Mouse (Mus musculus) liver, postnatal 0 days (tissue): Measurements from ENCODE around the gene Ift122. TPM values are rescaled to one million over a fixed set of nuclear protein-coding genes. Genes with fewer than 3 reads are reported as not detected.

Experiments
- ATAC-seq: fragments of 200-750 bp; cut with Nextera tagmentation; 2 replicates; pipeline ENCODE4 v1.8.0; 2017; ENCODE audit warnings: mild to moderate bottlenecking, moderate library complexity
- DNase-seq: peaks from one replicate; pipeline ENCODE4 v3.0.0-alpha.2; 2016
- H3K27ac ChIP-seq: fragments of 300-500 bp; sonication (generic); 2 replicates; pipeline ENCODE4 v1.5.1; 2014; ENCODE audit warnings: antibody characterized with exemption, moderate library complexity, mild to moderate bottlenecking, low read depth
- H3K27me3 ChIP-seq: fragments of 300-500 bp; sonication (generic); 2 replicates; pipeline ENCODE4 v1.6.1; 2014; ENCODE audit warnings: low read length, control low read depth, mixed read lengths; ENCODE audit not compliant: insufficient read depth
- H3K36me3 ChIP-seq: fragments of 300-500 bp; sonication (generic); replicated peaks from 2 replicates; pipeline ENCODE4 v1.6.1; 2014; ENCODE audit warnings: mild to moderate bottlenecking, control low read depth, low read length, moderate library complexity, mixed read lengths; ENCODE audit not compliant: insufficient read depth
- H3K4me1 ChIP-seq: fragments of 300-500 bp; sonication (generic); 2 replicates; pipeline ENCODE4 v1.6.1; 2014; ENCODE audit warnings: antibody characterized with exemption, mild to moderate bottlenecking, control low read depth; ENCODE audit not compliant: insufficient read depth
- H3K4me2 ChIP-seq: fragments of 300-500 bp; sonication (generic); 2 replicates; pipeline ENCODE4 v1.6.1; 2014; ENCODE audit warnings: low read depth, mild to moderate bottlenecking, low read length, moderate library complexity, mixed read lengths
- H3K4me3 ChIP-seq: fragments of 300-500 bp; sonication (generic); 2 replicates; pipeline ENCODE4 v1.5.1; 2014; ENCODE audit warnings: low read depth, low read length
- H3K9ac ChIP-seq: fragments of 300-500 bp; sonication (generic); replicated peaks from 2 replicates; pipeline ENCODE4 v1.6.1; 2014; ENCODE audit warnings: mild to moderate bottlenecking, moderate library complexity
- H3K9me3 ChIP-seq: fragments of 300-500 bp; sonication (generic); 2 replicates; pipeline ENCODE4 v1.6.1; 2016; ENCODE audit warnings: mild to moderate bottlenecking, control low read depth, low read length, mixed read lengths
- CTCF ChIP-seq: sonication (generic); IDR thresholded peaks from 2 replicates; pipeline ENCODE4 v1.5.1; 2016; ENCODE audit warnings: antibody characterized with exemption, low read depth
- EP300 ChIP-seq: IDR thresholded peaks from 2 replicates; pipeline ENCODE4 v1.6.1; 2016; ENCODE audit warnings: antibody characterized with exemption, low read depth, mild to moderate bottlenecking
- WGBS: fragments of 180-500 bp; shearing (Covaris S2); extraction: QIAGEN DNeasy Blood & Tissue Kit; methylation state at CpG from one replicate; pipeline ENCODE4 v1.1.7; 2014; ENCODE audit not compliant: insufficient replicate concordance; 5-methylcytosine and 5-hydroxymethylcytosine counted together
- polyA plus RNA-seq: library from polyadenylated mRNA; unstranded; fragments of >200 nt; fragmentation: Nextera tagmentation; extraction: Ambion mirVana; gene quantifications from 2 replicates; pipeline ENCODE4 v1.2.1, GENCODE M21; 2015

The Ift122 gene
- polyA plus RNA-seq, 1 experiment from 2014 or later: 1.6 TPM

- no peak overlapping the region for H3K27ac ChIP-seq
- no peak for TF ChIP-seq EP300
- TF ChIP-seq CTCF: no peak
- DNase-seq (no peak), ATAC-seq (no peak)
- H3K9ac ChIP-seq: no peak overlapping the region
- no peaks in the 10 kb centered on the region for H3K36me3 ChIP-seq
- WGBS: 75% methylated on average over 8 of the region's 8 CpGs
- H3K27me3 ChIP-seq: no peaks in the 10 kb centered on the region
- no peak overlapping the region for H3K4me2 ChIP-seq
- H3K4me3 ChIP-seq: no peak overlapping the region
- no peaks in the 10 kb centered on the region; the same call in 1 of the 2 replicates for H3K4me1 ChIP-seq
- H3K9me3 ChIP-seq: no peaks in the 10 kb centered on the region
Measured at GRCm38 (mm10) chr6:115935544-115935943, 82.3 kb downstream of the Ift122 start.

GRCm38 (mm10) chr6:115938011-115938410 is 84.7 kb downstream of the Ift122 start:
- Histone ChIP-seq H3K4me1 (peaks cover 10% of the 10 kb centered on the region), H3K27me3 (no peaks in the 10 kb centered on the region), H3K4me2 (no peak overlapping the region), H3K27ac (no peak overlapping the region), H3K9ac (no peak overlapping the region), H3K9me3 (no peaks in the 10 kb centered on the region), H3K4me3 (no peak overlapping the region), H3K36me3 (no peaks in the 10 kb centered on the region)
- ATAC-seq: peak; percentile 13; the same call in 1 of the 2 replicates
- 76% methylated on average over 2 of the region's 2 CpGs for WGBS
- DNase-seq: no peak
- TF ChIP-seq CTCF (no peak), EP300 (no peak)

GRCm38 (mm10) chr6:115938798-115939197 is 85.5 kb downstream of the Ift122 start:
- Histone ChIP-seq H3K4me2 (no peak overlapping the region), H3K9me3 (no peaks in the 10 kb centered on the region), H3K27ac (no peak overlapping the region), H3K9ac (no peak overlapping the region), H3K4me3 (no peak overlapping the region), H3K36me3 (no peaks in the 10 kb centered on the region), H3K4me1 (peaks cover 10% of the 10 kb centered on the region), H3K27me3 (no peaks in the 10 kb centered on the region)
- ATAC-seq: no peak
- 46% methylated on average over 1 of the region's 1 CpGs for WGBS
- no peak for TF ChIP-seq EP300
- TF ChIP-seq CTCF: no peak
- no peak for DNase-seq

- TF ChIP-seq EP300: no peak
- no peak for TF ChIP-seq CTCF
- Histone ChIP-seq H3K4me2 (no peak overlapping the region), H3K4me3 (no peak overlapping the region), H3K9ac (no peak overlapping the region), H3K9me3 (no peaks in the 10 kb centered on the region), H3K36me3 (no peaks in the 10 kb centered on the region), H3K4me1 (peaks cover 10% of the 10 kb centered on the region), H3K27me3 (no peaks in the 10 kb centered on the region), H3K27ac (no peak overlapping the region)
- DNase-seq (peak; percentile 31), ATAC-seq (peak; percentile 80)
- 52% methylated on average over 1 of the region's 1 CpGs for WGBS
Measured at GRCm38 (mm10) chr6:115940603-115941002, 87.3 kb downstream of the Ift122 start.

DNA sequence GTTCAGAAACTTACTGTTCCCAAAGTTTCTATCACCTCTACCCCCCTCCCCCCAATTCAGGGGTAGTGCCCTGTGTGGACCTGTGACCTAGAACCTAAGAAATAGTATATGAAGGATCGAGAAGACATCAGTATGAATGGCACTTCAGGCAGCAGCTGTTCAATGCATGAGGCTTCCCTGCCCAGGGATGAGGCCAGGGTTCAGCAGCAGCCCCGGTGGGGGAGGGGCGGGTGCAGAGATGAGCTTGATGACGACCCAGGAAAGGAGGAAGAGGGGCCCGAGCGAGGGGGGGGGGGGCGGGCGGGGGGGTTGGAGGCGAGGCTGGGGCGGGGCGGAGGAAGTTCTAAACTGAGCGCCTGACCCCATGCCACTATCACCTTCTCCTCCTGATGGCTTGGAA is 87.9 kb downstream of the Ift122 start:
- WGBS: 9% methylated on average over 5 of the region's 12 CpGs
- Histone ChIP-seq H3K9ac (no peak overlapping the region), H3K27me3 (no peaks in the 10 kb centered on the region), H3K4me2 (no peak overlapping the region), H3K4me1 (peaks cover 10% of the 10 kb centered on the region), H3K9me3 (no peaks in the 10 kb centered on the region), H3K4me3 (no peak overlapping the region), H3K36me3 (no peaks in the 10 kb centered on the region), H3K27ac (no peak overlapping the region)
- no peak for TF ChIP-seq EP300
- TF ChIP-seq CTCF: no peak
- ATAC-seq: no peak
- peak; percentile 40 for DNase-seq

DNA sequence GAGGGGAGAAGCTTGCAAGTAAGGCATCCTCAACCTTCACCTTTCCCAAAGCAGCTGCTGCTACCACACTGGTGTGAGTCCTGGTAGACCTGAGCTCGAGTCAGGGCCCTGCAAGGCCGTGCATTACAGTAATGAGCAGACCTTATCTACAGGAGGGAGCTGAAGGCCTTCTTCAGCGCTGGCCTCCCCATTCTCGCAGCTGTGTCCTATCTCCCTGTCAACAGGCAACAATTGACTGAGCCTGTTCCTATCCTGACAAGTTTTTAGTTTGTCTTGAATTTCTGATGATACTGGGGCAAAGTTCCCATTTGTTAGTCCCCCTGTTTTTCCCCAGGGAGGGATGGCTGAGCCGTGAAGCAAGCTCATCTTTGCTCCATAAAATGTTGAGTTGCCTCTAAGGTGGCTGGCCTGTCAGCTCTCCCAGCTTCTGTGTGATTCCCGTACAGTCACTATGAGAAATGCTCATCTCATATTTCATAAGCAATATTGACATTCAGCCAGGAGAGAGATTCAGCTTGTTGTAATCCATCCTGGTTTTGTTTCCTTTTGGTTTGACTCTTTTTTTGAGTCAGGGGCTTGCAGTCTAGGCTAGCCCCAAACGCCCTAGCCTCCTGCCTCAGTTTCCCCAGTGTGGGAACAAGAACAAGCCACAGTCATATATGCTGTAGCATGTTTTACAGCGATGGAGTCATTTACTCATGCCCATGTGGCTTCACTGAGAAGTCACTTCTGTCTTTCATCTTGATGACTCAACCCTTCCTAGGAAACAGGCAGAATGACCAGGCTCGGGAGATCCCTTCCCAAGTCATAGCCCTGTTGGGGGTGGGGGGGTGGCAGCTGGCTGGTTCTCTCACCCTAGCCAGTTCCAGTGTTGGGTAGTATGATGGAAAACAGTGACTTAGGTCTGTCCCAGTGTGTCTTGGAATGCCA is 90.5 kb downstream of the Ift122 start:
- H3K27ac ChIP-seq: no peak overlapping the region
- no peak overlapping the region for H3K4me2 ChIP-seq
- no peaks in the 10 kb centered on the region for H3K9me3 ChIP-seq
- ATAC-seq (no peak), DNase-seq (no peak)
- peaks cover 10% of the 10 kb centered on the region for H3K4me1 ChIP-seq
- no peaks in the 10 kb centered on the region for H3K27me3 ChIP-seq
- H3K9ac ChIP-seq: no peak overlapping the region
- no peak overlapping the region for H3K4me3 ChIP-seq
- H3K36me3 ChIP-seq: no peaks in the 10 kb centered on the region
- 50% methylated on average over 9 of the region's 9 CpGs for WGBS
- TF ChIP-seq CTCF: no peak
- TF ChIP-seq EP300: no peak

DNA sequence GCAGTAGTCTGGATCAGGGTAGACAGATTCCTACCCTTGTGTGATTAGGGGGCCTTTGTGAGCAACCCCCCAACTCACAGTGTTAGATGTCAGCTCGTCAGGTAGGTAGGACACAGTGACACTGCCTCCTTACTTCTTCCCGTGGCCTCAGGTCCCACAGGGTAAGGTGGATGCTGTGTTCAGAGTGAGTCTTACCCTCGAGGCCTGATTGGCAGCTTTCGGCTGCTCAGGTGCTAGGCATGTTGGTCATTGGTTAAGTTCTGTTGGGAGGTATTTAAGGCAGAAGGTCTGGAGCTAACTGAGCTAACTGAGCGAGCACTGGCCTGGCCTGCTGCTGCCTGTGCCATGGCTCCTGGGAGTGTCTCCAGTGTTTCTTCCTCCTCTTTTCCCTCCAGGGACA is 91.4 kb downstream of the Ift122 start, which contains the start of gene H1foo:
TSS of gene H1foo (plus strand) at position 301 of the 400 bp plus-strand sequence.
- H3K9me3 ChIP-seq: no peaks in the 10 kb centered on the region
- no peaks in the 10 kb centered on the region for H3K36me3 ChIP-seq
- no peak within 1 kb of the TSS for H3K9ac ChIP-seq
- no peak within 1 kb of the TSS for H3K27ac ChIP-seq
- TF ChIP-seq CTCF (no peak), EP300 (no peak)
- DNase-seq (no peak), ATAC-seq (no peak)
- no peaks in the 10 kb centered on the region for H3K27me3 ChIP-seq
- peaks cover 10% of the 10 kb centered on the region for H3K4me1 ChIP-seq
- no peak within 1 kb of the TSS for H3K4me3 ChIP-seq
- no peak within 1 kb of the TSS for H3K4me2 ChIP-seq
- WGBS: 70% methylated on average over 5 of the region's 5 CpGs
